Mouse (Mus musculus) neural tube, embryonic 14.5 days (tissue): ENCODE results near the gene Lin7c. TPM values are rescaled to one million over a fixed set of nuclear protein-coding genes. Genes with fewer than 3 reads are reported as not detected.

Source experiments
- ATAC-seq: fragments of 200-750 bp; cut with Nextera tagmentation; 2 replicates; pipeline ENCODE4 v1.8.0; 2017; ENCODE audit warnings: low read depth, mild to moderate bottlenecking, moderate TSS enrichment, moderate library complexity
- H3K27ac ChIP-seq: fragments of 300-500 bp; sonication (generic); 2 replicates; pipeline ENCODE4 v1.5.1; 2014; ENCODE audit warnings: low read depth, mild to moderate bottlenecking, control low read depth, low read length, moderate library complexity, mixed read lengths
- H3K27me3 ChIP-seq: fragments of 300-500 bp; sonication (generic); 2 replicates; pipeline ENCODE4 v1.6.1; 2014; ENCODE audit warnings: low read length; ENCODE audit not compliant: control insufficient read depth, insufficient read depth
- H3K36me3 ChIP-seq: fragments of 300-500 bp; sonication (generic); 2 replicates; pipeline ENCODE4 v1.6.1; 2014; ENCODE audit warnings: low read length, mixed read lengths; ENCODE audit not compliant: control insufficient read depth, insufficient read depth
- H3K4me1 ChIP-seq: fragments of 300-500 bp; sonication (generic); 2 replicates; pipeline ENCODE4 v1.6.1; 2014; ENCODE audit warnings: low read length; ENCODE audit not compliant: control insufficient read depth, insufficient read depth
- H3K4me2 ChIP-seq: fragments of 300-500 bp; sonication (generic); 2 replicates; pipeline ENCODE4 v1.6.1; 2014; ENCODE audit warnings: mild to moderate bottlenecking, low read depth, low read length, control low read depth
- H3K4me3 ChIP-seq: fragments of 300-500 bp; sonication (generic); 2 replicates; pipeline ENCODE4 v1.5.1; 2014; ENCODE audit warnings: low read depth, low read length, control low read depth, mixed read lengths
- H3K9ac ChIP-seq: fragments of 300-500 bp; sonication (generic); replicated peaks from 2 replicates; pipeline ENCODE4 v1.6.1; 2014; ENCODE audit warnings: low read depth, mild to moderate bottlenecking, control low read depth, low read length, mixed read lengths
- H3K9me3 ChIP-seq: fragments of 300-500 bp; sonication (generic); 2 replicates; pipeline ENCODE4 v1.6.1; 2016; ENCODE audit warnings: low read length; ENCODE audit not compliant: control insufficient read depth
- WGBS: fragments of 180-500 bp; shearing (Covaris S2); extraction: QIAGEN DNeasy Blood & Tissue Kit; methylation state at CpG from one replicate; pipeline ENCODE4 v1.1.7; 2014; 5-methylcytosine and 5-hydroxymethylcytosine counted together
- polyA plus RNA-seq: library from polyadenylated mRNA; unstranded; fragments of >200 nt; fragmentation: Nextera tagmentation; extraction: Ambion mirVana; gene quantifications from 2 replicates; pipeline ENCODE4 v1.2.1, GENCODE M21; 2014

Lin7c gene
- polyA plus RNA-seq, 1 experiment from 2014 or later: 230 TPM

DNA sequence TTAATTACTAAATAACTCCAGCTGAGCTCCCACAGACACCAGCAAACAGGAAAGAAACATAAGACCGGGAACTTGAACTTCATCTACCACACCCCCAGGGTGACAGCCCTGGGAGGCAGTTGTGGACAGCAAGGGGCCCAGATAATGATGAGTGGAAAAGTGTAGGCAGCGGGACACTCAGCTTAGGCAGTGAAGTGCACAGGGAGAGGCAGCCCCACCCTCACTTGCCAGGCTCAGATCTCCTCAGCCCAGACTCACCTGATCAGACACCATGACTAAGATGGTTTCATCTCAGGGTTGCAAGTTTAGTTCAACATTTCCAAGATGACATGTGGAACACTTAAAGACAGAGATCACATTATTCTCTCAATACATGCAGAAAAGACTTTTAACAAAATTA, 18.5 kb downstream of the Lin7c start:
- ATAC-seq: no peak
- 86% methylated on average over 2 of the region's 2 CpGs for WGBS
- no peaks in the 10 kb centered on the region for H3K36me3 ChIP-seq

DNA sequence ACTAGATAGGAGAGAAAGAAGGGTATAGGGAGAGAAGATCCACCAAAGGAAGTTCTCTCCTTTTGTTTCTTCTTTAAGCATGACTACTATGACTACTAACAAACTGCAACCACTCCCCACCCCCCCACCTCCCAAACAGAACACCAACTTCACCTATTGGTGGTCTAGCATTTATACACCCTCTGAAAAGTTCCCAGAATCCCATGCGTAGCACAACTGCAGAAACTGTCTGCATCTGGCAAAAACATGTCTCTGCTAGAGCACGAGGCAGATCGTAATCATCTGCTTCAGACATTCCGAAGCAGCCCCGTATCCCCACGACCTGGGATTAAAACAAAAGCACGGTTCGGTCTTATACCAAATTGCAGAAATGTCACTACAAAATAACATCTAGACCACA, 21.6 kb downstream of the Lin7c start:
- H3K4me2 ChIP-seq: no peak overlapping the region
- no peak overlapping the region for H3K9ac ChIP-seq
- WGBS: 96% methylated on average over 8 of the region's 8 CpGs
- no peaks in the 10 kb centered on the region for H3K4me1 ChIP-seq
- H3K4me3 ChIP-seq: no peak overlapping the region
- H3K9me3 ChIP-seq: no peaks in the 10 kb centered on the region
- H3K27ac ChIP-seq: no peak overlapping the region
- ATAC-seq: no peak
- no peaks in the 10 kb centered on the region for H3K27me3 ChIP-seq
- H3K36me3 ChIP-seq: no peaks in the 10 kb centered on the region

More for the DNA sequence above, 18.5 kb downstream of the Lin7c start:
- no peak overlapping the region for H3K4me2 ChIP-seq
- H3K9me3 ChIP-seq: no peaks in the 10 kb centered on the region
- no peaks in the 10 kb centered on the region for H3K27me3 ChIP-seq
- no peak overlapping the region for H3K9ac ChIP-seq
- H3K27ac ChIP-seq: no peak overlapping the region
- H3K4me3 ChIP-seq: no peak overlapping the region
- no peaks in the 10 kb centered on the region for H3K4me1 ChIP-seq

DNA sequence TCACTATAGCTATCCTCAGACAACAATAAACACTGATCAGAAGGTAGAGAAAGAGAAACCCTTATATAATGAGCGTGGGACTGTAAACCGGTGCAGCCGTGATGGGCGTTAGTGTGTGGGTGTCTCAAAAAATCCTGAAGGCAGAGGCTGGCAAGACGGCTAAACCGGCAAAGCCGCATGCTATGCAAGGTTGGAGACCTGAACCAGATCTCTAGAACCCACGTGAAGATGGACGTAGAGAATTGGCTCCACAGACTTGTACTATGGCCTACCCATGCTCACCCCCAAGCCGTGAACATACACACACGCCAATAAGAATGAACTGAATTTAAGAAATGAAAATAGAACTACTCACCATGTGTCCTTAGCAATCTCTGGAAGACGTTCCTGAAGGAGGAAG, 22.1 kb downstream of the Lin7c start:
- no peak overlapping the region for H3K4me3 ChIP-seq
- H3K9ac ChIP-seq: no peak overlapping the region
- H3K4me1 ChIP-seq: no peaks in the 10 kb centered on the region
- H3K36me3 ChIP-seq: no peaks in the 10 kb centered on the region
- no peak overlapping the region for H3K27ac ChIP-seq
- H3K4me2 ChIP-seq: no peak overlapping the region
- H3K27me3 ChIP-seq: no peaks in the 10 kb centered on the region
- ATAC-seq: no peak
- WGBS: 86% methylated on average over 12 of the region's 12 CpGs
- H3K9me3 ChIP-seq: no peaks in the 10 kb centered on the region

DNA sequence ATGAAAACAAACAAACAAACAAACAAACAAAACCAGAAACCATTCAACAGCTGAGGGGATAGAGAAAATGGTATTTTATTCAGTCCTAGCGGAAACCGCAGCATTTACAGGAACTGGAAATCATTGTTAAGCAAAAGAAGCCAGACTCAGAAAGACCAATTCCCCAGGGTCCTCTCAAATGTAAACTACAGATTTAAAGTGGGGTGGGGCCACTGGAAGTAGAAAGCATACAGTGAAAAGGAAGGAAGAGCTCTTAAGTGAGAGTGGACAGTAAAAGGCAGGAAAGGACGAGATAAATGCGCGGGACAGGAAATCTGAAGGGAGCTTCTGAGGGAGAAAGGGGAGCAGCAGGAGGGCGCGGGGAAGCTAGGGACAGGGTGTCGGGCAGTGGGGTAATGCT, 22.6 kb downstream of the Lin7c start:
- Histone ChIP-seq H3K27me3 (no peaks in the 10 kb centered on the region), H3K4me1 (no peaks in the 10 kb centered on the region), H3K9ac (no peak overlapping the region), H3K4me2 (no peak overlapping the region), H3K27ac (no peak overlapping the region), H3K36me3 (no peaks in the 10 kb centered on the region), H3K4me3 (no peak overlapping the region), H3K9me3 (no peaks in the 10 kb centered on the region)
- no peak for ATAC-seq
- 58% methylated on average over 8 of the region's 8 CpGs for WGBS

DNA sequence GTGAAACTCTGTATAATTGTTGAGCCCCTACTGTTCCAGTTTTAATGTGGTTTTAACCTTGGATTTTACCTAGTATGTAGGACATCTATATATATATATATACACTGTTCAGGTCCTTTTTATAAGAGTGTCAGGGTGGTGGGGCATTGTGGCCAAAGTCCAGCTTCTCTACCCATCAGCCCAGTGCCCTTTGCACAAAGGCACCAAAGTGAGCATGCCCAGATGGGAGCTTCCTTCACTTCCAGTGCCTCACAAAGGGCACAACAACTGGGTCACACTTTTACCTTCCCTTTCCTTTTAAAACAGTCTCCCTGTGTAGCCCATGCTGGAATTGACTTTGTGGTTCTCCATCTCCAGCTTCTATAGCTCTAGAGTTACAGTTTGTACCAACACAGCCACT, 23.9 kb downstream of the Lin7c start:
- H3K36me3 ChIP-seq: no peaks in the 10 kb centered on the region
- no peak overlapping the region for H3K9ac ChIP-seq
- H3K9me3 ChIP-seq: no peaks in the 10 kb centered on the region
- H3K4me3 ChIP-seq: no peak overlapping the region
- ATAC-seq: no peak
- H3K27ac ChIP-seq: no peak overlapping the region
- peaks cover 6% of the 10 kb centered on the region; the same call in 1 of the 2 replicates for H3K4me1 ChIP-seq
- no peaks in the 10 kb centered on the region for H3K27me3 ChIP-seq
- no peak overlapping the region for H3K4me2 ChIP-seq

DNA sequence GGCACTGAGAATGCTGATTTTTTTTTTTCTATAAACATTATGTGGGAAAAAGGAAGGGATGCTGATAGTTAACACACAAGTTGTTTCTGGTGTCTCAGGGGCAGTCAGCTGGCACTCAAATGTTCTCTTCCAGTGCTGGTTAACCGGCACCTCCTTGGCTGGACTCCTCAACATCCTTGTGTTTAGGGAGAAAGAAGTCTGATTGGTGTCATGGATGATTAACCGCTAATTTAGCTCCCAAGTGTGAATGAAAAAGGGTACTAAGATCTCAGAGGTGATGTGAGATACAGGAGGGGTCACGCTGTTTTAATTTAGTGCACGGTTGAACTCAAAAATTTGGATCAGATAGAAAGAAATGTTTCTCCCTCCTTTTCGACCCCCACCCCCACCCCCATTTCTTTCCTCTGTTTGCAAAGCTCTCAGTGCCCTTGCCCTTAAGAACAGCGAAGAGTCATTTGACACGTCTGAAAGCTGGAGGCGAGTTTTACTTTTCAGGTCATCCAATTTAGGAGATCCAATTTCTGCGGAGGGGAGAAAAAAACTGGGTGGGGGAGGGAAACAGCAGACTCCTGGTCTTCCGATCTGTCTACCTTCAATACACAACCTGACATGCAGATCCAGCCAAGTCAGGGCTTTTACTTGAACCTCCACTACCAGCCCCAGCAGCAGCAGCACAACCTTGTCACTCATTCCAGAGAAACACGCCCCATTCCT, 26.3 kb downstream of the Lin7c start:
- peaks cover 21% of the 10 kb centered on the region; the same call in 1 of the 2 replicates for H3K4me1 ChIP-seq
- H3K4me3 ChIP-seq: peak overlapping the region; percentile 55
- no peak overlapping the region for H3K9ac ChIP-seq
- H3K36me3 ChIP-seq: no peaks in the 10 kb centered on the region
- ATAC-seq: peak; percentile 12
- H3K9me3 ChIP-seq: no peaks in the 10 kb centered on the region
- WGBS: 4% methylated on average over 11 of the region's 11 CpGs
- no peaks in the 10 kb centered on the region for H3K27me3 ChIP-seq
- peak overlapping the region; percentile 24; the same call in 1 of the 2 replicates for H3K27ac ChIP-seq
- H3K4me2 ChIP-seq: peak overlapping the region; percentile 63

DNA sequence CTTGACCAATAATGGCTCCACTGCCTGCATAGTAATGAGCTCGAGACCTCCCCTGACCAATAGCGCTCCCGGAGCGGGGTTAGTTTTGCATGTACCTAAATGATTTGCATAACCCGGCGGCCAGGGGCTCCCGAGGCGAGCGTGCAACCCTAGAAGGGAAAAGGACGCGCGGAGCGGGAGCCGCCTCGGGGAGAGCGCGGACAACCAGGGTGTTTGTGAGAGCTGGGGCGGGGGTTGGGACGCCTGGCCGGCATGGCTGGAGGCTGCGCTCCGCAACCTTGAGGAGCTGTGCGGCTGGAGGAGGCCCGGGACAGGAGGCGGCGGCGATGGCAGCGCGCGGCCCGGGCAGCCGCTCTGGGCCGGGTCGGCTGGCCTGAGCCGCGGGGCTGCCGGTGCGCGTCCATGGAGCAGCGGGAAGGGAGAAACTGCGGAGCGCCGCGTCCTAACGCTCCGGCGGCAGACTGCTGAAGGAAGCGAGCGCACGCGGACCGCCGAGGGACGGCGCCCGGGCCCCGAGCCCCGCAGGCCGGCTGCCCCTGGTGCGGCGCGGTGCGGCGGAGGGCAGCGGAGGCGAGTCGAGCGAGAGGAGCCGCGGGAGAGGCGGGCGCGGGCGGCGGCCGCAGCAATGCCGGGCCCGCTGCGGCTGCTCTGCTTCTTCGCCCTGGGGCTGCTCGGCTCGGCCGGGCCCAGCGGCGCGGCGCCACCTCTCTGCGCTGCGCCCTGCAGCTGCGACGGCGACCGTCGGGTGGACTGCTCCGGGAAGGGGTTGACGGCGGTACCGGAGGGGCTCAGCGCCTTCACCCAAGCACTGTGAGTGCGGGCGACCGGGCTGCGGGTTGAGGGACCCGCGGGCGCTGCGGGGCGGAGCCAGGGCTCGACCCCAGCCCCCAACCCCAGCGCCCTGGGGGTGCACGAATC, 27.1 kb downstream of the Lin7c start, which contains the start of gene Lgr4:
Gene Lgr4, plus strand, starts transcription at position 152 of the 918 bp plus-strand sequence.
- Histone ChIP-seq H3K36me3 (no peaks in the 10 kb centered on the region), H3K4me3 (peak within 1 kb of the TSS; percentile 55), H3K27me3 (no peaks in the 10 kb centered on the region), H3K4me1 (peaks cover 21% of the 10 kb centered on the region; the same call in 1 of the 2 replicates), H3K27ac (peak within 1 kb of the TSS; percentile 92), H3K9me3 (no peaks in the 10 kb centered on the region), H3K4me2 (peak within 1 kb of the TSS; percentile 63), H3K9ac (peak within 1 kb of the TSS; percentile 89)
- ATAC-seq: peak; percentile 97
- WGBS: under 1% methylated on average over 64 of the region's 111 CpGs

DNA sequence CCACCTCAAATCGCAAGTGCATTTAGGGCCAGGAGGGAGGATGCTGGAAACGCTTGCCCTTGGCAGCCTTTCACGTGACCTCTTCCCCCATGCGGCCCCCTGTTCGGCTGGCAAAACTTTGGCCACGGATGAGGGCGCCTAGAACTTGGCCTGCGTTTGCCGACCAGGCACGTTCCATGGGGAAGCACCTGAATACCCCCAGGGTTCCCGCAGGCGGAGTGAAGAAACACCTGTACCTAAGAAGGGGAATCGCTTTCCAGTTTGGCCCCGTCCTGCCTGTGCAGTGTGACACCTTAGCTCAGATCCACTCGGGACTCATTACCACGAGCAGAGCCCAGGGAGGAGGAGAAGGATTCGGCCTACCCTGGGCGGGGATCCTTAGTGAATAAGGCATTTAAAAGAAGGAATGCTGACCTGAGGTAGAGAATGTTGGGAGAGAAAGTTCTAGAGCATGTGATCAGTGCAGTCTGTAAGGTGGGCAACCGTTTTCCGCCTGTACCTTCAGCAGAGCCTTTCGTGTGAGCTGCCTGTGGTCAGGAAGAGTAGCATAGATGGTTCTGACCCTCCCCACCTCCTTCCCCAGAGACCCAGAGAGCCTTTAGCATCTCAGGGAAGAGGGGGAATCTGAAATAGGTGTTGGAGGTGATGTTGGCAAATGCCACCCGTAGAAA, 28.1 kb downstream of the Lin7c start:
- no peak; the same call in 1 of the 2 replicates for ATAC-seq
- peak overlapping the region; percentile 63 for H3K4me2 ChIP-seq
- H3K4me3 ChIP-seq: peak overlapping the region; percentile 55
- H3K36me3 ChIP-seq: no peaks in the 10 kb centered on the region
- WGBS: 6% methylated on average over 21 of the region's 22 CpGs
- H3K27me3 ChIP-seq: no peaks in the 10 kb centered on the region
- H3K9ac ChIP-seq: peak overlapping the region; percentile 89
- peaks cover 21% of the 10 kb centered on the region; the same call in 1 of the 2 replicates for H3K4me1 ChIP-seq
- no peak overlapping the region for H3K27ac ChIP-seq
- H3K9me3 ChIP-seq: no peaks in the 10 kb centered on the region
